8 mouse cellular contexts compared by ENCODE assay signal in genomic region chr2:180432042-180432668, GRCm38 (mm10). TPM values are rescaled to one million over a fixed set of nuclear protein-coding genes. Genes with fewer than 3 reads are reported as not detected.
DNase-seq lines count a peak whose midpoint lies in the region; ATAC-seq and TF ChIP-seq lines count a peak whose summit lies in the region.

No protein-coding gene starts in this region.

- TF ChIP-seq CTCF in liver, postnatal 0 days (IDR thresholded peaks at IDR 0.05; ENCODE audit: low read depth): peak; percentile 85
- peak; percentile 85; the same call in 1 of the 2 replicates for TF ChIP-seq CTCF in thymus, adult 2 months (IDR thresholded peaks at IDR 0.05; ENCODE audit: borderline replicate concordance, control insufficient read depth, extremely low read depth, insufficient read depth, low read length, poor library complexity)

- no peak for TF ChIP-seq EP300 in liver, postnatal 0 days (IDR thresholded peaks at IDR 0.05; ENCODE audit: low read depth)

- WGBS in heart, embryonic 12.5 days: 19% methylated on average over 10 of the region's 10 CpGs
- 20% methylated on average over 10 of the region's 10 CpGs for WGBS in liver, postnatal 0 days (ENCODE audit: insufficient replicate concordance)
- WGBS in thymus, adult 2 months: 35% methylated on average over 10 of the region's 10 CpGs

- peaks cover 41% of the 10 kb centered on the region for H3K4me1 ChIP-seq in heart, embryonic 12.5 days (replicated peaks)
- H3K4me1 ChIP-seq in liver, postnatal 0 days (ENCODE audit: insufficient read depth): peaks cover 22% of the 10 kb centered on the region
- peaks cover 42% of the 10 kb centered on the region for H3K4me1 ChIP-seq in thymus, adult 2 months (replicated peaks; ENCODE audit: control insufficient read depth, insufficient read depth, low read length)

- H3K4me2 ChIP-seq in heart, embryonic 12.5 days: no peak overlapping the region
- no peak overlapping the region for H3K4me2 ChIP-seq in liver, postnatal 0 days (ENCODE audit: low read depth, low read length)

- no peak overlapping the region for H3K4me3 ChIP-seq in heart, embryonic 12.5 days
- H3K4me3 ChIP-seq in liver, postnatal 0 days (ENCODE audit: low read depth, low read length): no peak overlapping the region
- no peak overlapping the region for H3K4me3 ChIP-seq in thymus, adult 2 months (ENCODE audit: control insufficient read depth, insufficient read depth, low read length)

- H3K9me3 ChIP-seq in heart, embryonic 12.5 days (replicated peaks): no peaks in the 10 kb centered on the region
- no peaks in the 10 kb centered on the region for H3K9me3 ChIP-seq in liver, postnatal 0 days (ENCODE audit: low read length)

- peak; percentile 81 for DNase-seq in CD4-positive, CD25-positive, alpha-beta regulatory T cell, adult 2 months (ENCODE audit: low read depth, low spot score)
- peak; percentile 33 for DNase-seq in adrenal gland, adult 8-10 months
- peak; percentile 70 for DNase-seq in embryo, embryonic 11.5 days (ENCODE audit: low read depth, low spot score)
- DNase-seq in kidney, postnatal 4 days: peak; percentile 92 to 95
- peak; percentile 85 for DNase-seq in liver, postnatal 0 days
- DNase-seq in ovary, postnatal 10 days (ENCODE audit: low spot score): peak; percentile 70
- DNase-seq in thymus, adult 2 months: peak; percentile 88

- no peak overlapping the region for H3K27ac ChIP-seq in heart, embryonic 12.5 days (ENCODE audit: poor library complexity, severe bottlenecking)
- H3K27ac ChIP-seq in liver, postnatal 0 days (ENCODE audit: low read depth): no peak overlapping the region
- no peak overlapping the region for H3K27ac ChIP-seq in thymus, adult 2 months (ENCODE audit: control insufficient read depth, insufficient read depth, low read length)

- no peak for TF ChIP-seq POLR2A in thymus, adult 2 months (IDR thresholded peaks at IDR 0.05; ENCODE audit: control insufficient read depth, extremely low read depth, insufficient read depth, low read length, poor library complexity)

- H3K9ac ChIP-seq in heart, embryonic 12.5 days: no peak overlapping the region
- no peak overlapping the region for H3K9ac ChIP-seq in liver, postnatal 0 days (replicated peaks)

- H3K27me3 ChIP-seq in heart, embryonic 12.5 days (replicated peaks): no peaks in the 10 kb centered on the region; the same call in none of the 2 replicates
- H3K27me3 ChIP-seq in liver, postnatal 0 days (ENCODE audit: insufficient read depth, low read length): no peaks in the 10 kb centered on the region; the same call in 1 of the 2 replicates
- no peaks in the 10 kb centered on the region for H3K27me3 ChIP-seq in thymus, adult 2 months (ENCODE audit: control insufficient read depth, insufficient read depth, low read length)

- no peaks in the 10 kb centered on the region for H3K36me3 ChIP-seq in heart, embryonic 12.5 days
- H3K36me3 ChIP-seq in liver, postnatal 0 days (replicated peaks; ENCODE audit: insufficient read depth, low read length): no peaks in the 10 kb centered on the region
- H3K36me3 ChIP-seq in thymus, adult 2 months (ENCODE audit: control insufficient read depth, insufficient read depth, low read length): no peaks in the 10 kb centered on the region

- ATAC-seq in heart, embryonic 12.5 days (ENCODE audit: insufficient number of reproducible peaks, low FRiP score): peak; percentile 24; the same call in 1 of the 2 replicates
- peak; percentile 47; the same call in 1 of the 2 replicates for ATAC-seq in liver, postnatal 0 days

RNA-seq across cellular contexts. Expression of gene Slco4a1, which starts 23.9 kb away (rescaled TPM):
- total RNA-seq in adrenal gland, adult 8-10 months (2022): under 1 TPM in 3 of 4 experiments, not detected in 1; 0.67 to 0.81 (median 0.73) TPM
- 0.51 and 0.67 TPM in 2 replicates for polyA plus RNA-seq in heart, embryonic 12.5 days (2016; fragmentation: Nextera tagmentation; extraction: Ambion mirVana)
- 0.86 and 0.91 TPM in 2 replicates for polyA plus RNA-seq in liver, postnatal 0 days (2015; fragmentation: Nextera tagmentation; extraction: Ambion mirVana)
- 21.2 and 22.6 TPM in 2 replicates for polyA plus RNA-seq in thymus, adult 2 months (2012; rRNA removed)

Comparison
In these comparisons a context has a peak if more than half of its experiments do, and no peak if none do; other contexts are left out.
1. DNase-seq: peak in every context shown above with its lines; median percentile 94 in kidney, postnatal 4 days; 88 in thymus, adult 2 months; 85 in liver, postnatal 0 days; 81 in CD4-positive, CD25-positive, alpha-beta regulatory T cell, adult 2 months; 70 in embryo, embryonic 11.5 days; 70 in ovary, postnatal 10 days; 33 in adrenal gland, adult 8-10 months.
2. RNA of gene Slco4a1, which starts 23.9 kb away (polyA plus RNA-seq): 21.2 to 22.6 TPM in thymus, adult 2 months; 0.86 to 0.91 TPM in liver, postnatal 0 days and 0.51 to 0.67 TPM in heart, embryonic 12.5 days; every median in the first group is over 10 times any median in the second.